Mouse (Mus musculus): ENCODE measurements at regions not wholly inside any gene's neighbourhood (a gene's known extent, or its start where the extent isn't known, plus 50 kb on each side); places are given as distances from the start of the nearest gene placed in this dataset.

GRCm38 (mm10) chrX:52217189-52217789 is 52.2 kb upstream of the Gpc4 start:
- TF ChIP-seq CTCF (IDR thresholded peaks at IDR 0.05; ENCODE audit: low read depth, low read length) (no peak), POLR2A (IDR thresholded peaks at IDR 0.05; ENCODE audit: extremely low read depth, insufficient read depth, low read length) (no peak)

Data from liver, adult 2 months (tissue).